Comparison of ENCODE assay signal across 15 mouse cellular contexts in the genomic region with DNA sequence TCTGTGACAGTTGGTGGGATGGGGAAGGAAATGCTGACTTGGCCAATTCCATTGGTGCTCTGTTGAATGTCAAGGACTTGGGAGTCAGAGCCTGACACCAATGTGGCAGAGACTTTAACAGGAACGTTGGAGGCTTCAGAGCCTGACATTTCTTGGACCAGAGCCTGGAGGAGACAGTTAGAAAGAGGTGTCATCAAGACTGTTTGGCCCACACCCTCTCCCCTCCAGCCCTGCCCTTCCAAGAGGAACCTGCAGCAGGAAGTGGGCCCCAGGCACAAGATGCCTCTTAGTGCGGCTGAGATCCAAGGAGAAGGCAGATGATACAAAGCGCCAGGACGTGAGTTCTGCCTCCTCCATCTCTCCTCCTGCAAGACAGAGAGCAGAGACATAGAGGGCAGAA. TPM values are rescaled to one million over a fixed set of nuclear protein-coding genes. Genes with fewer than 3 reads are reported as not detected.
"Had no signal": no experiment of that assay in that cellular context is flagged by ENCODE, and none has a peak within 500 bp of the region (broad histone marks: within the 10 kb centered on the region; RNA-seq: fewer than 3 reads in every experiment).

No protein-coding gene starts in this region.

- H3K4me1 ChIP-seq: limb, embryonic 13.5 days; liver, embryonic 13.5 days; midbrain, embryonic 12.5 days; neural tube, embryonic 13.5 days; stomach, embryonic 15.5 days had no signal

- ATAC-seq: midbrain, embryonic 16.5 days had no signal

- H3K27ac ChIP-seq: limb, embryonic 13.5 days; liver, embryonic 13.5 days; midbrain, embryonic 12.5 days; neural tube, embryonic 13.5 days; stomach, embryonic 15.5 days had no signal

- H3K9me3 ChIP-seq: limb, embryonic 13.5 days; liver, embryonic 13.5 days; midbrain, embryonic 12.5 days; neural tube, embryonic 13.5 days; stomach, embryonic 15.5 days had no signal

- H3K36me3 ChIP-seq: limb, embryonic 13.5 days; liver, embryonic 13.5 days; midbrain, embryonic 12.5 days; neural tube, embryonic 13.5 days; stomach, embryonic 15.5 days had no signal

- H3K4me2 ChIP-seq: limb, embryonic 13.5 days; liver, embryonic 13.5 days; midbrain, embryonic 12.5 days; neural tube, embryonic 13.5 days; stomach, embryonic 15.5 days had no signal

- H3K27me3 ChIP-seq: midbrain, embryonic 12.5 days; neural tube, embryonic 13.5 days; stomach, embryonic 15.5 days had no signal

- DNase-seq: kidney, postnatal 25 days; layer of hippocampus, adult 9-11 months; layer of hippocampus, postnatal 36 days; liver, embryonic 13.5 days; lung, adult 18-20 months; retina, postnatal 1 day; right cerebral cortex, postnatal 4 days; spleen, adult 18-20 months; thymus, postnatal 4 days had no signal

- H3K4me3 ChIP-seq: limb, embryonic 13.5 days; liver, embryonic 13.5 days; midbrain, embryonic 12.5 days; neural tube, embryonic 13.5 days; stomach, embryonic 15.5 days had no signal

- H3K9ac ChIP-seq: limb, embryonic 13.5 days; liver, embryonic 13.5 days; midbrain, embryonic 12.5 days; neural tube, embryonic 13.5 days; stomach, embryonic 15.5 days had no signal

RNA-seq across cellular contexts. Expression of a gene that starts 3.4 kb away (rescaled TPM):
- total RNA-seq: megakaryocyte-erythroid progenitor cell, adult 5-6 weeks had no signal
- polyA plus RNA-seq: neural tube, embryonic 13.5 days had no signal
